Mouse (Mus musculus): ENCODE data around the gene Hist1h1e.

GRCm38 (mm10) chr13:23662536-23662935, 40.2 kb upstream of the Hist1h1e start:
- TF ChIP-seq CTCF (IDR thresholded peaks at IDR 0.05; ENCODE audit: extremely low read depth, insufficient read depth, low read length) (no peak), POLR2A (IDR thresholded peaks at IDR 0.05; ENCODE audit: extremely low read depth, insufficient read depth, low read length) (no peak)
